Mouse (Mus musculus) CH12.LX (cell line): ENCODE measurements around the gene Gm45713. TPM values are rescaled to one million over a fixed set of nuclear protein-coding genes. Genes with fewer than 3 reads are reported as not detected.

Experiments used
- DNase-seq: peaks from one replicate; pipeline ENCODE4 v3.0.0-alpha.2; 2013; ENCODE audit errors: extremely low read depth
- H3K27ac ChIP-seq: 2 replicates; pipeline ENCODE4 v1.5.1; 2012; ENCODE audit warnings: low read depth, mild to moderate bottlenecking, control low read depth, moderate library complexity; ENCODE audit not compliant: insufficient read depth
- H3K27me3 ChIP-seq: replicated peaks from 2 replicates; pipeline ENCODE3; 2012; ENCODE audit warnings: inconsistent platforms
- H3K36me3 ChIP-seq, 2 experiments: replicated peaks in 1 of 2; 2 replicates each; pipeline versions ENCODE3 to v1.6.1; 2012; ENCODE audit warnings: inconsistent platforms in 1 of 2, low read length in 1 of 2, mild to moderate bottlenecking in 1 of 2, mixed read lengths in 1 of 2, moderate library complexity in 1 of 2; ENCODE audit not compliant: control insufficient read depth in 1 of 2, insufficient read depth in 1 of 2
- H3K4me1 ChIP-seq, 2 experiments: 2 replicates each; pipeline ENCODE4 v1.6.1; 2012; ENCODE audit warnings: inconsistent platforms in 1 of 2, moderate library complexity in 1 of 2; ENCODE audit not compliant: insufficient read depth in 2 of 2, control insufficient read depth in 1 of 2
- H3K4me2 ChIP-seq: 2 replicates; pipeline ENCODE4 v1.6.1; 2012; ENCODE audit warnings: low read depth, mild to moderate bottlenecking, control low read depth; ENCODE audit not compliant: poor library complexity, insufficient read depth, severe bottlenecking
- H3K4me3 ChIP-seq, 3 experiments: fragments of 150-350 bp in 1 of 3; sonication (generic) in 1 of 3; replicated peaks in 1 of 3; 2 replicates each; pipeline versions ENCODE3 to v1.5.1; 2011 to 2012; ENCODE audit warnings: low read depth in 2 of 3, low read length in 2 of 3, mild to moderate bottlenecking in 2 of 3, moderate library complexity in 2 of 3, control low read depth in 1 of 3, improper control_type of control experiment in 1 of 3, inconsistent platforms in 1 of 3, mixed read lengths in 1 of 3; ENCODE audit not compliant: poor library complexity in 1 of 3
- H3K79me2 ChIP-seq: replicated peaks from 2 replicates; pipeline ENCODE4 v1.6.1; 2012; ENCODE audit warnings: mild to moderate bottlenecking, moderate library complexity; ENCODE audit not compliant: control insufficient read depth, poor library complexity, insufficient read depth, severe bottlenecking; ENCODE audit errors: extremely low read depth
- H3K9ac ChIP-seq: 2 replicates; pipeline ENCODE4 v1.6.1; 2012; ENCODE audit warnings: low read depth, mild to moderate bottlenecking, control low read depth, moderate library complexity; ENCODE audit not compliant: insufficient read depth
- H3K9me3 ChIP-seq: replicated peaks from 2 replicates; pipeline ENCODE3; 2012; ENCODE audit warnings: low read length, inconsistent platforms, mixed read lengths
- CHD1 ChIP-seq: IDR thresholded peaks from 2 replicates; pipeline ENCODE4 v1.6.1; 2012; ENCODE audit warnings: low read depth, low read length, improper control_type of control experiment, inconsistent platforms
- CHD2 ChIP-seq: IDR thresholded peaks from 2 replicates; pipeline ENCODE4 v1.6.1; 2011; ENCODE audit warnings: low read length, improper control_type of control experiment
- CTCF ChIP-seq, 2 experiments: IDR thresholded peaks in 1 of 2; conservative IDR thresholded peaks in 1 of 2; 2 replicates each; pipeline ENCODE4 v1.5.1; 2011 to 2012; ENCODE audit warnings: low read depth in 2 of 2, low read length in 2 of 2, improper control_type of control experiment in 1 of 2, inconsistent platforms in 1 of 2, mild to moderate bottlenecking in 1 of 2, moderate library complexity in 1 of 2
- ELF1 ChIP-seq: IDR thresholded peaks from 2 replicates; pipeline ENCODE4 v1.6.1; 2014; ENCODE audit warnings: low read depth, mild to moderate bottlenecking, inconsistent platforms, low read length, improper control_type of control experiment
- ETS1 ChIP-seq: conservative IDR thresholded peaks from 2 replicates; pipeline ENCODE4 v1.6.1; 2012; ENCODE audit warnings: low read depth, mild to moderate bottlenecking, inconsistent platforms, low read length, improper control_type of control experiment, moderate library complexity
- GABPA ChIP-seq: IDR thresholded peaks from 2 replicates; pipeline ENCODE4 v1.6.1; 2012; ENCODE audit warnings: low read depth, low read length, improper control_type of control experiment, inconsistent platforms; ENCODE audit not compliant: insufficient replicate concordance
- HCFC1 ChIP-seq: IDR thresholded peaks from 2 replicates; pipeline ENCODE4 v1.6.1; 2012; ENCODE audit warnings: low read depth, mild to moderate bottlenecking, inconsistent platforms, low read length, improper control_type of control experiment
- IRF4 ChIP-seq: IDR thresholded peaks from 2 replicates; pipeline ENCODE4 v1.6.1; 2014; ENCODE audit warnings: low read depth, mild to moderate bottlenecking, inconsistent platforms, low read length, improper control_type of control experiment
- JUN ChIP-seq: IDR thresholded peaks from 2 replicates; pipeline ENCODE4 v1.6.1; 2011; ENCODE audit warnings: low read depth, mild to moderate bottlenecking, low read length, improper control_type of control experiment, moderate library complexity; ENCODE audit not compliant: insufficient read depth
- KAT2A ChIP-seq: IDR thresholded peaks from 2 replicates; pipeline ENCODE4 v1.6.1; 2012; ENCODE audit warnings: low read length, improper control_type of control experiment, inconsistent platforms; ENCODE audit not compliant: insufficient replicate concordance
- MAFK ChIP-seq: IDR thresholded peaks from 2 replicates; pipeline ENCODE4 v1.6.1; 2011; ENCODE audit warnings: low read length, improper control_type of control experiment; ENCODE audit not compliant: insufficient replicate concordance
- MEF2A ChIP-seq: IDR thresholded peaks from 2 replicates; pipeline ENCODE4 v1.6.1; 2014; ENCODE audit warnings: low read depth, mild to moderate bottlenecking, inconsistent platforms, low read length, improper control_type of control experiment, borderline replicate concordance
- NRF1 ChIP-seq: IDR thresholded peaks from 2 replicates; pipeline ENCODE4 v1.6.1; 2014; ENCODE audit warnings: low read depth, mild to moderate bottlenecking, inconsistent platforms, low read length, improper control_type of control experiment, moderate library complexity
- POLR2A ChIP-seq: IDR thresholded peaks from 2 replicates; pipeline ENCODE4 v1.6.1; 2011; ENCODE audit warnings: low read depth, mild to moderate bottlenecking, improper control_type of control experiment, low read length
- SMC3 ChIP-seq: IDR thresholded peaks from 2 replicates; pipeline ENCODE4 v1.6.1; 2011; ENCODE audit warnings: low read depth, low read length, improper control_type of control experiment
- TBP ChIP-seq: conservative IDR thresholded peaks from 2 replicates; pipeline ENCODE4 v1.6.1; 2011; ENCODE audit warnings: low read depth, low read length, improper control_type of control experiment
- TCF12 ChIP-seq: IDR thresholded peaks from 2 replicates; pipeline ENCODE4 v1.6.1; 2014; ENCODE audit warnings: low read depth, mild to moderate bottlenecking, inconsistent platforms, low read length, improper control_type of control experiment
- UBTF ChIP-seq: IDR thresholded peaks from 2 replicates; pipeline ENCODE4 v1.6.1; 2012; ENCODE audit warnings: low read depth, mild to moderate bottlenecking, inconsistent platforms, low read length, improper control_type of control experiment, moderate library complexity
- USF2 ChIP-seq: conservative IDR thresholded peaks from 2 replicates; pipeline ENCODE4 v1.6.1; 2011; ENCODE audit warnings: low read depth, low read length, improper control_type of control experiment
- ZMIZ1 ChIP-seq: IDR thresholded peaks from 2 replicates; pipeline ENCODE4 v1.6.1; 2012; ENCODE audit warnings: low read depth, mild to moderate bottlenecking, inconsistent platforms, low read length, improper control_type of control experiment
- ZNF384 ChIP-seq: IDR thresholded peaks from 2 replicates; pipeline ENCODE4 v1.6.1; 2012; ENCODE audit warnings: low read depth, low read length, improper control_type of control experiment, inconsistent platforms
- dilution Hi-C: fragments of 300-500 bp; cut with MboI; formaldehyde crosslinking; loops from 2 replicates; pipeline ENCODE4 v1.14.3; 2020; ENCODE audit warnings: low sequenced_read_pairs; ENCODE audit not compliant: extremely low pct_unique_long_range_greater_than_20kb, extremely low pct_ligation_motif_present
- in situ Hi-C: fragments of 300-500 bp; cut with MboI; formaldehyde crosslinking; loops from 3 replicates; pipeline ENCODE4 v1.14.3; 2019; ENCODE audit warnings: low sequenced_read_pairs, low pct_ligation_motif_present, low pct_unique_long_range_greater_than_20kb, mixed read lengths
- polyA plus RNA-seq: library from polyadenylated mRNA; unstranded; fragments of >175 nt; gene quantifications from 2 replicates; pipeline ENCODE4 v1.2.1, GENCODE M21; 2012; ENCODE audit warnings: low read depth; ENCODE audit not compliant: insufficient read length
- total RNA-seq, 2 experiments: library from RNA; depleted of rRNA; stranded (reverse); fragments of 300-350 nt in 1 of 2; fragments of >200 nt in 1 of 2; gene quantifications; 2 replicates each; pipeline ENCODE4 v1.2.3; 2012 to 2014

Gene Gm45713
- total and polyA plus RNA-seq, 3 experiments: 2.2 TPM; not detected in 2

DNA sequence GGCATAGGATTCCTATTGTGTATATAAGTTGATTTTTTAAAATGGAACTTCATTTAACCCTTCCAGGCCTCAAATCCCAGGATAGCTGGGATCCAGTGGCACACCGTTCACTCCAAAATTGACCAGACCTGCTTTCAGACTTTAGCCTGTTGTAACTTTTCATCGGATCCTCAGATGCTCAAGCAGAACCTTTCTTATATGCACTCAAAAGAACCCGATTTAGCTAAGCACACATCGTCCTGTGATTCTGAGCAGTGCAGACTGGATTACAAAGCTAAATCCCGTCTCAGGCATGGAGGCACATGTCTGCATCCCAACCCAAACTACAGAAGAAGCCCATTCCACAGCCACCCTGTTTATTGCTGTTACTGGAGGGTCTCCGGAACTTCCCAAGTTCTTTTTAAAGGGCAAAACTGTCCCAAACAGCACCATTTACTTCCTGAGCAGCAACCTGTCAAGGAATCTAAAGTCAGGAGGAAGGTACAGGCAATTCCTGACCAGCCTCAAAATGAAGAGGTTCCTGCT is 8.3 kb downstream of the Gm45713 start:
- DNase-seq: no peak
- H3K4me1 ChIP-seq: peaks cover 10 to 22% of the 10 kb centered on the region in 2 experiments
- dilution Hi-C loops (no loop called here), in situ Hi-C loops (loop anchor here (5.0 kb wide), 1 partner anchor 45 kb away; no protein-coding TSS in a partner anchor)
- no peaks in the 10 kb centered on the region for H3K9me3 ChIP-seq
- H3K27me3 ChIP-seq: no peaks in the 10 kb centered on the region
- H3K9ac ChIP-seq: peak overlapping the region; percentile 100
- H3K4me3 ChIP-seq: peak overlapping the region; percentile 93 to 100 (median 94)
- 0 out of 2 replicates have a peak overlapping the region, but pooled peaks have one; percentile 68 for H3K4me2 ChIP-seq
- H3K36me3 ChIP-seq: peaks cover 25 to 52% of the 10 kb centered on the region in 2 experiments
- peaks cover 41% of the 10 kb centered on the region for H3K79me2 ChIP-seq
- TF ChIP-seq CHD2 (0 out of 2 replicates have a peak, but pooled peaks have one; percentile 1), ZNF384 (no peak), KAT2A (no peak), SMC3 (no peak), TBP (peak; percentile 34; the same call in 1 of the 2 replicates), JUN (no peak), MAFK (no peak), CHD1 (no peak; the same call in 1 of the 2 replicates), ZMIZ1 (no peak), GABPA (no peak), MEF2A (no peak), HCFC1 (no peak), CTCF (conservative IDR thresholded peaks at IDR 0.05 in 1 of 2, IDR thresholded peaks at IDR 0.05 in 1 of 2; ENCODE audit: low read depth in 2 of 2, low read length in 2 of 2) (no peak), USF2 (no peak), ELF1 (no peak), NRF1 (no peak)
- H3K27ac ChIP-seq: peak overlapping the region; percentile 93

DNA sequence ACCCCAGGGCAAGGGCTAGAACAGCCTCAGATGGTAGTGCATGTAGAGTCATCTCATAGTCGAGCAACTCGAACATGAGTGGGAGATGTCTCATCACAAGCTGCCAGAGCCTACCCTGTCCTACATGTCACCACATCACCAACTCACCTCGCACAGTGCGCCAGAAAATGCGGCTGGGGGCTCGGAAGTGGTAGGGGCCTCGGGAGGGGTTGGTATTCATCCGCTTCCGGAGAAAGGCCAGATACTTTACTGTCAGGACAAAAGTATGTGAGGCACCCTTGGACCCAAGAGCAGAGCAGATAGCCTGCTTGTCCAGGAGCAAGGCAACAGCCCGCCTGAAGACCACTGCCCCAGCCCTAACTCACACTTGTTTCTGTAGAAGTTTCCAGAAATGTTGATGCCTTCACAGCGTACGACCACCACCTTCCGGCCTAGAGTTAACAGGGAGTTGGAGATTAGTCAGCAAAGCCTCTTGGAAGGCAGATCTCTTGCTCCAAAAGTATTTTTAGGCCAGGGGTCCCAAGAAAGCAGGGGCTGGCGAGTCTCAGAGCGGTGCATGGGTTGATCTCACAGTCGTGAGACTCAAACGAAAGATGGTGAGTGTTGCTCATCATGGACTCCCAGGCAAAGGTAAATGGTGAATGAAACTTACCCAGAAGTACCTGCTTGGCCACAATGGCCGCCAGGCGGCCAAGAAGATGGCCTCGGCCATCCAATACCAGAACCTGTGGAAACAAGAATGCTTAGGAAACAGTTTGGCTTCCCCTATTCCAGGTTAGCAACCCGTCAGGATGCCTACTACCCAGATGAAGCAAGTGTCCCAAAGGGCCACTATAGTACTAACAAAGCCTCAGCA is 9.0 kb downstream of the Gm45713 start:
- H3K9me3 ChIP-seq: no peaks in the 10 kb centered on the region
- H3K79me2 ChIP-seq: peaks cover 44% of the 10 kb centered on the region
- peak; percentile 41 for DNase-seq
- peak overlapping the region; percentile 68 for H3K4me2 ChIP-seq
- no peaks in the 10 kb centered on the region for H3K27me3 ChIP-seq
- dilution Hi-C loops: no loop called here
- H3K36me3 ChIP-seq: peaks cover 32 to 55% of the 10 kb centered on the region in 2 experiments
- TF ChIP-seq IRF4 (0 out of 2 replicates have a peak, but pooled peaks have one; percentile 26), ETS1 (no peak), NRF1 (peak; percentile 48), CTCF (conservative IDR thresholded peaks at IDR 0.05 in 1 of 2, IDR thresholded peaks at IDR 0.05 in 1 of 2; ENCODE audit: low read depth in 2 of 2, low read length in 2 of 2) (peak in 1 of 2 experiments; percentile 20; a peak in 1 of 4 replicates), TCF12 (0 out of 2 replicates have a peak, but pooled peaks have one; percentile 27), TBP (peak; percentile 61; the same call in 1 of the 2 replicates), POLR2A (peak; percentile 50; the same call in 1 of the 2 replicates), CHD2 (peak; percentile 22; the same call in 1 of the 2 replicates), UBTF (no peak)
- TF ChIP-seq, all 38 proteins: peak for 7
- in situ Hi-C loops: loop anchor here (5.0 kb wide), 1 partner anchor 45 kb away; no protein-coding TSS in a partner anchor
- peak overlapping the region; percentile 93 to 100 (median 94) for H3K4me3 ChIP-seq
- peak overlapping the region; percentile 100 for H3K9ac ChIP-seq
- H3K27ac ChIP-seq: peak overlapping the region; percentile 93
- H3K4me1 ChIP-seq: peaks cover 12 to 29% of the 10 kb centered on the region in 2 experiments
